Comparison of ENCODE assay signal across 8 mouse cellular contexts in the genomic region with DNA sequence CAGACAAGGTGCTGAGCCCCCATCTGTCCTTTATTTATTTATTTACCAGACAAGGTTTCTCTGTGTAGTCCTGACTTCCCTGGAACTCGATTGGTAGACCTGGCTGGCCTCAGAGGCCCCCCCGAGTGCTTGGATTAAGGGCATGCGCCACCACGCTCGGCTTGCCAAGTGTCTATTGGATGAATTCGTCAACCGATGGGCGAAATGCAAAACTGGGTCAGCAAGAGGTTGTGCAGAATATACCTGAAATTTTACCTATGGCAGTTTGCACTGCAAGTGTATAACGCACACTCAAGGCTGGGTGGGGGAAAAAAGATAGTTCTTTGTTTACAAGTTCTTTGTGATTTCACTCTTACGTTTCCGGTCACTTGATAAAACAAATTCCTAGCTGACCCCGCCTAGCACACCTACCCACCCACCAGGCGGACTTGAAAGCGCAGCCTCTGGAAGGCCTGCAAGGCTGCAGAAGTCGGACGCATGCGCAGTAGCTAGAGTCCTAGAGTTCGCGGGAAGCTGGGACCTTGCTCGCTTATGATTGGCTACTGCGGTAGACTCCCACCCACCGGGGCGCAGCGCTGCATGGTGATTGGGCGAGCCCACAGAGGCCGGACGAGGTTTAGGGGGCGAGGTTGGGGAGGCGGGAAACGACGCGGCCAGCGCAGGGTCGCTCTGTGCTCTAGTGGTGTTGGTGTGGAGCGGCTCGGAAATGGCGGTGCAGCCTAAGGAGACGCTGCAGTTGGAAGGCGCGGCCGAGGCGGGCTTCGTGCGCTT. TPM values are rescaled to one million over a fixed set of nuclear protein-coding genes. Genes with fewer than 3 reads are reported as not detected.
DNase-seq lines count a peak whose midpoint lies in the region; ATAC-seq lines count a peak whose summit lies in the region.

Gene Msh2 (plus strand): TSS at position 441 of the 771 bp plus-strand sequence.

- no peaks in the 10 kb centered on the region for H3K9me3 ChIP-seq in lung, embryonic 16.5 days (ENCODE audit: control insufficient read depth, low read length)

- peak within 1 kb of the TSS; percentile 90 for H3K9ac ChIP-seq in lung, embryonic 16.5 days (ENCODE audit: low read length)

- H3K4me2 ChIP-seq in lung, embryonic 16.5 days (ENCODE audit: low read depth, low read length) = peak within 1 kb of the TSS; percentile 89

- no peaks in the 10 kb centered on the region for H3K27me3 ChIP-seq in lung, embryonic 16.5 days (ENCODE audit: control insufficient read depth, insufficient read depth, low read depth, low read length)

- peak within 1 kb of the TSS; percentile 82 for H3K27ac ChIP-seq in lung, embryonic 16.5 days (ENCODE audit: low read length)

- peak; percentile 96 for DNase-seq in MEL-GATA-1-ER (ENCODE audit: extremely low read depth, low read depth)
- DNase-seq in cerebellum, adult 8-10 months = peak; percentile 98
- DNase-seq in forelimb bud, embryonic 11.5 days (ENCODE audit: low read depth, low spot score) = peak; percentile 100
- DNase-seq in layer of hippocampus, adult 9-10 months (ENCODE audit: low spot score) = peak; percentile 93
- DNase-seq in ovary, postnatal 10 days (ENCODE audit: low spot score) = peak; percentile 95
- DNase-seq in thymus, postnatal 10 days (ENCODE audit: low spot score in 2 of 2) = peak; percentile 98

- peaks cover 8% of the 10 kb centered on the region for H3K4me1 ChIP-seq in lung, embryonic 16.5 days (replicated peaks; ENCODE audit: control insufficient read depth, insufficient read depth, low read length)

- under 1% methylated on average over 44 of the region's 44 CpGs for WGBS in lung, embryonic 16.5 days

- H3K36me3 ChIP-seq in lung, embryonic 16.5 days (ENCODE audit: control insufficient read depth, insufficient read depth, low read length) = no peaks in the 10 kb centered on the region

- H3K4me3 ChIP-seq in lung, embryonic 16.5 days (ENCODE audit: low read length) = peak within 1 kb of the TSS; percentile 92

- ATAC-seq in hematopoietic stem cell, adult 5-6 weeks (replicated peaks in 1 of 2; ENCODE audit: insufficient read depth in 1 of 2, low FRiP score in 2 of 2, low TSS enrichment in 1 of 2, low read depth in 1 of 2, poor library complexity in 2 of 2, severe bottlenecking in 2 of 2) = peak; percentile 99 to 100
- ATAC-seq in lung, embryonic 16.5 days (ENCODE audit: low read depth) = peak; percentile 100

RNA-seq across cellular contexts. Expression of gene Msh2, which starts in this region (rescaled TPM):
- total RNA-seq in hematopoietic stem cell, adult 5-6 weeks (2017) = 109 and 134 TPM in 2 replicates
- 68.8 TPM in 2 replicates for polyA plus RNA-seq in lung, embryonic 16.5 days (2015; fragmentation: Nextera tagmentation; extraction: Ambion mirVana)

Comparison
In these comparisons a context has a peak if more than half of its experiments do, and no peak if none do; other contexts are left out.
1. Peak in every context shown above with its lines: DNase-seq, ATAC-seq, H3K4me3 ChIP-seq and H3K27ac ChIP-seq.